Mouse (Mus musculus): ENCODE results near the gene Chia1. TPM values are rescaled to one million over a fixed set of nuclear protein-coding genes. Genes with fewer than 3 reads are reported as not detected.
"Not testable (repeated sequence)": the region's sequence is repeated elsewhere in the genome, so short reads cannot be mapped to it uniquely, and the experiment has no call there.

Chia1 gene
- total RNA-seq (2021), result not detected
- long read RNA-seq, experiment 1, result 0 reads
- long read RNA-seq, experiment 2, result 0 reads

DNA sequence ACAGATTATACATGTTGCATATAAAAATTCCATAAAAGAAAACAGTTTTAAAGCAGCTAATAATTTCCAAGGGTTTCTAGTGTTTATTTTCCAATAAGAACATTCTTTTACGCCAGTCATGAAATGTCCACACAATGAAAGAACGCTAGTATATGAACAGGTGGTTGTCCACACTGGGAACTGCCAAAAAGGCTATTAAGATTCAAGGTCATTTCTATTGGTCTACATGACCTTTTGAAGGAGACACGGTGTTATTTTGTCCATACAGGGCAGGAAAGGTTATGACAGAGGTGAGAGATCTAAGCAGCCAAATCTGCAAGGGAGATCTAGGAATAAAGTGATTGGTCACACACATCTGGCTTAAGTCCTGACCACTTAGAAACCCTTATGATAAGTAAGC lies at the start of gene Chia1:
Gene Chia1, plus strand, starts transcription at position 301 of the 400 bp plus-strand sequence.
- DNase-seq, result no peak

DNA sequence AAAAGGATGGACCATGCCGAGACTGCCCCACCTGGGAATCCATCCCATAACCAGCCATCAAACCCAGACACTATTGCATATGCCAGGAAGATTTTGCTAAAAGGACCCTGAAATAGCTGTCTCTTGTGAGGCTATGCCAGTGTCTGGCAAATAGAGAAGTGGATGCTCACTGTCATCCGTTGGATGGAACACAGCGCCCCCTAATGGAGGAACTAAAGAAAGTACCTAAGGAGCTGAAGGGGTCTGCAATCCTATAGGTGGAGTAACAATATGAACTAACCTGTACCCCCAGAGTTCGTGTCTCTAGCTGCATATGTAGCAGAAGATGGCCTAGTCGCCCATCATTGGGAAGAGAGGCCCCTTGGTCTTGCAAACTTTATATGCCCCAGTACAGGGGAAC lies 45.3 kb upstream of the Chia1 start:
- not testable (repeated sequence) for DNase-seq

DNA sequence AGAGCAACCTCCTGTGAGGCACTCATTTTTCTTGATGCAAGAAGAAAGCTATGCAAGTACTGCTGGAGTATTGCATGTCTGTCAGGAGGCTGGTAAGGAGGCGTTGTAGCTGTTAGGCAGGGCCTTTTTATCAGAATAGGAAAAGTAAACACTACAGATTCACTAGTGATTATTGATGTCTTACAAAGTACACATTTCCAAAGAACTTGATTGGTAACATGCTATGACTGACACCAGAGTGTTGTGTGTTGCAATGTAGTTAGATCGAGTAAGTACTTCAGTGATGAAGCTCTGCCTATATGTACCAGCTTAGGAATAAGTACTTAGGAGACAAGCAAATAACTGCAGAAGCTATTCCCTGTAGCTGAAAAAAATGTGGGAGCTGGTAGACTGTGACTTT lies 42.0 kb upstream of the Chia1 start:
- no peak for DNase-seq

DNA sequence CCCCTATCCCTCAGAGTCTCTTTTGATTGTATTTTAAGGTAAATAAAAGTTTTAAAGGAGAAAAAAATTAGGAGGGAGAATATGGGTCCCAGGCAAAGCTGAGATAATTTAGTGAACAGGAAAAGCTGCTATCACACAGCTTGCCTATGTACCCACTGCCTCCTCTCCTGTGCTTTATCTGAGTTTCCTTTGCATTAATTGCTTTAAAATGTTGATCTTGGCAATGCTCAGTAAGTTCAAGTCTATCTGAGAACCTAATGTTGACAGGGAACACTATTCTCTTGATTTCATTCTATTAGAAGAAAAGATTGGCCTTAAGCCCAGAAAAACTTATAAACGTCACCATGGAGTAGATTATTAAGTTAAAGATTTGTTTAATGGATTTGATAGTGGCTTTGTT lies 38.2 kb upstream of the Chia1 start:
- no peak for DNase-seq

DNA sequence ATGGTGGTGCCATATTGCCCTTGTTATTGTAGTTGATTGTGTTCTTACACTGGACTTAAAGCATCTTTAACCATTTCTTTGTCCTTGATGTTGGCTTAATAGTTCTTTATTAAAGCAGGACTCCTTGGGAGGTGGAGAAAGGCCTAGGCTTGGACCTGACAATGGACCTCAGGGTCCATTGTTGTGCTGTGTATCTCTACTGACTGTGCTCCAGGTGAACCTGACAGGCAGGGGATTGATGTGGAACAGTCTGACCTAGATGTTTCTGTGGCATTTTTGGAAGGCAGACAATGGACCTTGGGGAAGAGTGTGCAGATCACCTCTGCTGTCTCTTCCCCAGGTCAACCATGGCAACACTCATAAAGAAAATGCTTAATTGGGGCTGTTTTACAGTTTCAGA lies 14.0 kb downstream of the Chia1 start:
- no peak for DNase-seq

DNA sequence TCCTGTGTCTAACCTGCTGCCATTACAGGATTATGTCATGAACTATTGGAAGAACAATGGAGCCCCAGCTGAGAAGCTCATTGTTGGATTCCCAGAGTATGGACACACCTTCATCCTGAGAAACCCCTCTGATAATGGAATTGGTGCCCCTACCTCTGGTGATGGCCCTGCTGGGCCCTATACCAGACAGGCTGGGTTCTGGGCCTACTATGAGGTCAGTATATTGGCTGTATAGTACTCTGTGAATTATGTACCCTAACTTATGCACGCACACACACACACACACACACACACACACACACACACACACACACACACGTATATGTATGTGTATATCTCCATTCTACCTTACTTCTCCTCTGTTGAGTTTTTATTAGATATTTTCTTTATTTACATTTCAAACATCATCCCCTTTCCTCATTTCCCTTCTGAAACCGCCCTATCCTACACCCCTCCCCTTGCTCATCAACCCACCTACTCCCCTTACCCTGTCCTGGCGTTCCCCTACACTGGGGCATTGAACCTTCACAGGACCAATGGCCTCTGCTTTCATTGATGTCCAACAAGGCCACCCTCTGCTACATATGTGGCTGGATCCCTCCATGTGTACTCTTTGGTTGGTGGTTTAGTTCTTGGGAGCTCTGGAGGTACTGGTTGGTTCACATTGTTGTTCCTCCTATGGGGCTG lies 15.9 kb downstream of the Chia1 start:
- no peak for DNase-seq

DNA sequence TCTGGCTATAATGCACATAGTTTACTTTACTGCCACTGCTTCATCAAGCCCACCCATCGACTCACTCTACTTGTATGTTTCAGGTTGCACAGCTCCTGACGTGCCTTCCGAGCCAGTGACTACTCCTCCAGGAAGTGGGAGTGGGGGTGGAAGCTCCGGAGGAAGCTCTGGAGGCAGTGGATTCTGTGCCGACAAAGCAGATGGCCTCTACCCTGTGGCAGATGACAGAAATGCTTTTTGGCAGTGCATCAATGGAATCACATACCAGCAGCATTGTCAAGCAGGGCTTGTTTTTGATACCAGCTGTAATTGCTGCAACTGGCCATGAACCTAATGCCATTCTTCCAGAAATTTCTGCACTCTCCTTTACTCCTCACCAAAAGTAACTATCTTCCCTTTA lies 18.7 kb downstream of the Chia1 start:
- DNase-seq, result no peak

DNA sequence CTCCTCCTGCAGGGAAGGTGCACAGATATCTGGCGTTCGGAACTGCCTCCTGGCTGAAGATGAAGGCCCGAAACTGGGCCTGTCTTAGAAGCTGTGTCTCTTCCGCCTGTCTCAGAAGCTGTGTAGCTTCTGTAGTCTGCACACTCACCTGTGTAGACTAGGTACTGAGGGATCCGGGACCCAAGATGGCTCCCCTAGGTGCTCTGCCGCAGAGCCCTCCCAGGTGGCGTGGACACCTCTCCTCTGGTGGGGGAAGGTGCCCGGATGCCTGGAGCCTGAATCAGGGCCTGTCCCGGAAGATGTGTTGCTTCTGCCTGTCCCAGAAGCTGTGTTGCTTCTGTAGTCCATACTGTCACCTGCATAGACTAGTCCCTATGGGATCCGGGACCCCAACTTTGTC lies 31.1 kb downstream of the Chia1 start:
- no peak for DNase-seq

DNA sequence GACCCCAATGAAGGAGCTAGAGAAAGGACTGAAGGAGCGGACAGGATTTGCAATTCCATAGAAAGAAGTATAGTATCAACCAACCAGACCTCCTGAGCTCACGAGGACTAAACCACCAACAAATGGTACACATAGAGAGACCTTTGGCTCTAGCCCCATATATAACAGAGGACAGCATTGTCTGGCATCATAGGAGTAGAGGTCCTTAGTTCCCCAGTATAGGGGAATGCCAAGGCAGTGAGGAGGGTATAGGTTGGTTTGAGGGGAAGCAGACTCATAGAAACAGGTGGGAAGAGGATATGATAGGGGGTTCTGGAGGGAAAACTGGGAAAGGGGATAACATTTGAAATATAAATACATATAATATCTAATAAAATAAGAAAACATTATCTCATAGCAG lies 41.4 kb downstream of the Chia1 start:
- DNase-seq, result no peak

DNA sequence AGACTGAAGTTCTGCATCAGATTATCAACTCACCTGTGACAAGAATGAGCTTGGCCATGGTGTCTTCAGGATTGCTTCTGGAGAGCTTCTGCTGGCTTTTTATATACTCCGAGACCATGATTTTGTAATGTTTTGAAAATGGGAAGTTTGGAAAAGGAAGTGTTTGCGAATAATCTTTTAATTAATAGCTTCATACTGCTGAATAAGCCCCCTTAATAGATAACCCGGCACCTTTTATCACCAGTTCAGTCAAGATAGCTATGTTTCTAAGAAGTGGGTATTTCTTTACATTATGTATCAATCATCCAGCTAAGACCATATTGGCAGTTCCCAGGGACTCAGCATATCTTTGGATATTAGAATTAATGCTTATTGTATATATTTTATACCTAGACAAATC lies 54.4 kb downstream of the Chia1 start, which contains the start of gene Chil3:
Gene Chil3, minus strand, starts transcription at position 101 of the 400 bp plus-strand sequence.
- DNase-seq, result no peak

DNA sequence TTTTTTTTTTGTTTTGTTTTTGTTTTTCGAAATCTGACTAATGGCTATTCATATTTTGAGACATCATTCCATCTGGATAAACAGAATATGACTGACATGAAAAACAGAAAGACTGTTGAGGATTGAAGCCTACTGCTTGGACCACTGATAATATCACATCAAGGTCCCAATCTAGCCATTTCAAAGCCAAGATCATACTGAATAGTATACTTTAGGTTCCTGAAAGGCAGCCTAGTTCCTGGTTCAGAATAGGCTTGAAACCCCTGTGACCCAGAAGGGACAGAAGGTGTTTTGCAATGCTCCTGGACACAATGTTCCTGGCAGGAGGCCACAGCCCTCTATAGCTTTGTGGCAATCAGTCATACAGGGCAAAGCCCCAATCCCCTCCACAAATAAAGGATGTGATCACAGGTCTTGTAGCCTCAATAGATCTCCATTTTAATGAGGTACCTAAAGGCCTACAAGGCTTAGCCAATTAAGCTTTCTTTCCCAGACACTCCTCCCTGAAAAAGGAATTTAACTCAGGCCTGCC lies 57.6 kb downstream of the Chia1 start:
- peak; percentile 7 to 19 for DNase-seq

DNA sequence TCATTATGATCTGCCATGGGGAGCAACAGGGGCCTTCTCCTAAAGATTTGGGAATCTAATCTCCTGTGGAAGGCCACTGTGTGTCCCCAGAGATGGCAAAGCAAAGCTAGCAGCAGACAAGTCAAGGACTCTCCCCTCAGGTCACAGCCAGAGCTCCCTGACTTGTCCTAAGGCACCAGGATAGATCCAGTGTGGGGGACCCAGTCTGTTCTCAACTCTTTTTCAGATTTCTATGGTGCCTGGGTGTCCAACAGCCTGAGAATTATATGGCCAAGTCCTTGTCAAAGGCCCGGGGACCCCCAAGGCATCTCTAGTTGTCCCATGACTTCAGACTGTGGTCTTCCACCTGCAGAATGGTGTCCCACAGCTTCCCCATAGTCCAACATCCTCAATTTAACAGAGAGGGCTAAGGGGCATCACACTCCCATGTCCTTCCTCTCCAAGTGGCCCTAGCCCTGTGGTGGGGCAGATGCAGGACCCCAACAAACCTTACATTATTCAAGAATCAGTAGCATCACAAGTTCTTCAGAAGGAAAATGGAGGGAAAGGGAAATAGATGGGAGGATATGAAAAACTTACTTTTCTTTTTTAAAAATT lies 58.2 kb downstream of the Chia1 start:
- DNase-seq, result no peak

DNA sequence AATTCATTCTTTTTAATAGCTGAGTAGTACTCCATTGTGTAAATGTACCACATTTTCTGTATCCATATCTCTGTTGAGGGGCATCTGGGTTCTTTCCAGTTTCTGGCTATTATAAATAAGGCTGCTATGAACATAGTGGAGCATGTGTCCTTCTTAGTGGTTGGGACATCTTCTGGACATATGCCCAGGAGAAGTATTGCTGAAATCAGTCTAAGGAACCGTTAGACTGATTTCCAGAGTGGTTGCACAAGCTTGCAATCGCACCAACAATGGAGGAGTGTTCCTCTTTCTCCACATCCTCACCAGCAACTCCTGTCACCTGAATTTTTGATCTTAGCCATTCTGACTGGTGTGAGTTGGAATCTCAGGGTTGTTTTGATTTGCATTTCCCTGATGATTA lies 59.5 kb downstream of the Chia1 start:
- DNase-seq, result not testable (repeated sequence)

DNA sequence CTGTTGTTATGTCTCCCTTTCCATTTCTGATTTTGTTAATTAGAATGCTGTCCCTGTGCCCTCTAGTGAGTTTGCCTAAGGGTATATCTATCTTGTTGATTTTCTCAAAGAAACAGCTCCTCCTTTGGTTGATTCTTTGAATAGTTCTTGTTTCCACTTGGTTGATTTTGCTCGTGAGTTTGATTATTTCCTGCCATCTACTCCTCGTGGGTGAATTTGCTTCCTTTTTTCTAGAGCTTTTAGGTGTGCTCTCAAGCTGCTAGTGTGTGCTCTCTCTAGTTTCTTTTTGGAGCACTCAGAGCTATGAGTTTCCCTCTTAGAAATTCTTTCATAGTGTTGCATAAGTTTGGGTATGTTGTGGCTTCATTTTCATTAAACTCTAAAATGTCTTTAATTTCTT lies 61.9 kb downstream of the Chia1 start:
- DNase-seq, result not testable (repeated sequence)

DNA sequence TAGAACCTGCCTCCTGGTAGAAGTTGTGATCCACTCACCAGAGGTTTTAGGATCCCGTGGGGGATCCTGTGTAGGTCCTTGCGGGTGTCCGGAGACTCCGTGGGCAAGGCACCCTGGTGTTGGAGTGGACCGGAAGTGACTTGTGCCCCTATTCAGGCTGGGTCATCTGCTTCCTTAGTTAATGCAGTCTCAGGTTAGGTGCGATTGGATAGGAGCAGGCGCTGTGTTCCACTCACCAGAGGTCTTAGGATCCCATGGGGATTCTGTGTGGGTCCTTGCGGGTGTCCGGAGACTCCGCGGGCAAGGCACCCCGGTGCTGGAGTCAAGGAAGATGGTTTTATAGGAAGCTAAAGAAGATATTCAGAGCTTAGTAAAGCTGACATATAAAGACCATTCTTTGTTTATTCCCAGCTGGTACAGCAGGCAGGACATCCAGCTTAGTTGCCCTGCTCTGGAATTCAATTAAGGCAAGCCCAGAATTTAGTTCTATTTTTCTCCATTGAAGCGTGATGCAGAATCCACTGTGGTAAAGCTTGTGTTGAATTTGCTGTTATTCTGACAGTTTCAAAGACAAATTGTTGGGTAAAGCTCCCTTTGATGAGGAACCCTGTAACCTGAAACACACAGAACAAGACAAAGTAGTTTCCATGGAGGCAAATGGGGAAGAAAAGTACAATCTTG lies 64.6 kb downstream of the Chia1 start:
- DNase-seq, result no peak

Other genes with a start within 250 kb of the Chia1 start
- under 1 TPM in 1 of 2 experiments, not detected in 1; 0.40 TPM for gene Adora3, start 242.4 kb upstream of the Chia1 start, total RNA-seq (2021)
- gene Tmigd3, start 242.3 kb upstream of the Chia1 start, total RNA-seq (2021), result under 1 TPM in 1 of 2 experiments, not detected in 1; 0.33 TPM
- gene I830077J02Rik, start 180.6 kb upstream of the Chia1 start, total RNA-seq (2021), result under 1 TPM; 0.66 to 0.76 TPM
- gene Wdr77, start 153.9 kb upstream of the Chia1 start, total RNA-seq (2021), result 10 to 100 TPM; 65.5 to 68.3 TPM
- gene Atp5f1, start 153.1 kb upstream of the Chia1 start, total RNA-seq (2021), result 100 to 1,000 TPM; 351 to 362 TPM
- gene Ovgp1, start 139.5 kb upstream of the Chia1 start, total RNA-seq (2021), result under 1 TPM; 0.26 to 0.69 TPM
- not detected for gene Pifo, start 98.6 kb upstream of the Chia1 start, total RNA-seq (2021)
- not detected for gene Chil5, start 80.4 kb upstream of the Chia1 start, total RNA-seq (2021)
- gene Chil3, start 54.3 kb downstream of the Chia1 start, total RNA-seq (2021), result not detected
- gene Chil4, start 106.3 kb downstream of the Chia1 start, total RNA-seq (2021), result not detected